Mouse (Mus musculus) heart, adult 9 months (tissue): Measurements from ENCODE around the gene Plekhg5.
"Not testable (repeated sequence)": the region's sequence is repeated elsewhere in the genome, so short reads cannot be mapped to it uniquely, and the experiment has no call there.

ENCODE experiments used
- DNase-seq, 2 experiments: peaks; one replicate each; pipeline ENCODE4 v3.0.0; 2022; ENCODE audit warnings: low spot score in 2 of 2

Gene Plekhg5

GRCm38 (mm10) chr4:152072121-152072601, at the start of gene Plekhg5:
Gene Plekhg5, plus strand, starts transcription at chr4:152072498.
- DNase-seq: peak; percentile 63 to 81

GRCm38 (mm10) chr4:152022506-152022905, 49.8 kb upstream of the Plekhg5 start:
- DNase-seq: no peak

GRCm38 (mm10) chr4:152024525-152024924, 47.8 kb upstream of the Plekhg5 start:
- DNase-seq: no peak

DNA sequence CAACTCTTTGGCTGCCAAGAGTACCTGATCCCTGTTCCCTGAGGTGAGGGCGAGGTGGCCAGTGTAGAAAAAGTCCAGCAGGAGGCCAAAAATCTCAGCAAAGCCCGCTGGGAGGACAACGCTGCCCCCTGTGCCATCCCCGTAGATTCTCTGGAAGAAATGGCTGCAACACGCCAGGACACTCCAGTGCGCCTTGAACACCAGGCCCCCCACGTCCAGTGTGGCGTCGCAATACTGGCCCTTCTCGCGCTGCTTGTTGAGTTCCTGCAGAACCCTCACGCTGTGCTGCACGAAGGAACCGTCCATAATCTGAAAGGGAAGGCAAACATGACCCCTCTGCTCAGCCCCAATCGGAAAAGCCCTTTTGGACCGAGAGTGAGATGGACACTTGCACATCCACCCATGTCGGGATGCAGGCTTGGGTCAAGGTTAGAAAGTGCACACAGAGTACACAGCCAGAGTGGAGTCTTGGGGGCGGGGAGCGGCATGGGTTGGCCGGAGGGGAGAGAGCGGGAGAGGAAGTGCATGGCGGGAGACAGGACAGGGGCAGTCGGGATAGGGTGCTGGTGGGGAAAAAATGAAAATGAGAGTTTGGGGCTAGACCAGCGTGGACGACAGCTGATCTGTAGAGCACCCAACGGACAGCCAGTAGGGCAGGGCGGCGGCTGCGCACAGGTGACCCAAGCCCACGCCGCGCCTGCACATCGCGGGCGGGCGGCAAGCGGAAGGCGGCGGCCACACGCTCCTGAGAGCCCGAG, 45.4 kb upstream of the Plekhg5 start:
- DNase-seq: no peak

GRCm38 (mm10) chr4:152027524-152027923, 44.8 kb upstream of the Plekhg5 start, which contains the start of gene Zbtb48:
Gene Zbtb48, minus strand, starts transcription at chr4:152027671.
- DNase-seq: peak; percentile 98

GRCm38 (mm10) chr4:152028456-152028855, 43.8 kb upstream of the Plekhg5 start:
- no peak for DNase-seq

GRCm38 (mm10) chr4:152029087-152029486, 43.2 kb upstream of the Plekhg5 start:
- no peak for DNase-seq

DNA sequence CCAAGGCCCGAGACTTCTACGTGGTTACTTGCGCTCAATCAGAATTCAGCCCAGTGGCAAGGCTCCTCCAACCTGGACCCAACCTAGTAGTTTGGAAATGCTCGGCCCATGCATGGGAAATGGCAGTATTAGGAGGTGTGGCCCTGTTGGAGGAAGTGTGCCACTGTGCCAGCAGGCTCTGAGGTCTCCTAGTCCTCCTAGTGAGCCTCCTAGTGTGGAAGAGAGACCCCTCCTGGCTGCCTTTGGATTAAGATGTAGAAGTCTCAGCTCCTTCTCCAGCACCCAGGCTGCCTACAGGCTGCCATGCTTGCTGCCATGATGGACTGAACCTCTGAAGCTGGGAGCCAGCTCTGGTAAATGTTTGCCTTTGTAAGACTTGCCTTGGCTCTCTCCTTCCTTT, 42.3 kb upstream of the Plekhg5 start:
- no peak for DNase-seq

DNA sequence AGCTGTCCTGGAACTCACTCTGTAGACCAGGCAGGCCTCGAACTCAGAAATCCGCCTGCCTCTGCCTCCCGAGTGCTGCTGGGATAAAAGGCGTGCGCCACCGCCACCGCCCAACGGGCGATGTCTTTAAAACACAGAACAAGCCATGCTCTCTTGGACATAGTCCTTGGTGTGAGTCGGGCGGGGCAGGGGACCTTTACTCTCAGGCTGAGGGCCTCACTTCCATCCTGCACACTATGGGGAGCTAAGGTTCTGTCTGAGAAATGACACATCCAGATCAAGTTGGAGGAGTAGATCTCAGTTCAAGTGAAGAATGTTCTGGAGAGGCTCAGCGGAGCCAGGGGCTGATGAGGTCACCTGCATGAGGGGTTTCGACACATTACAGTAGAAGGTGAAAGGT, 39.4 kb upstream of the Plekhg5 start:
- no peak for DNase-seq

DNA sequence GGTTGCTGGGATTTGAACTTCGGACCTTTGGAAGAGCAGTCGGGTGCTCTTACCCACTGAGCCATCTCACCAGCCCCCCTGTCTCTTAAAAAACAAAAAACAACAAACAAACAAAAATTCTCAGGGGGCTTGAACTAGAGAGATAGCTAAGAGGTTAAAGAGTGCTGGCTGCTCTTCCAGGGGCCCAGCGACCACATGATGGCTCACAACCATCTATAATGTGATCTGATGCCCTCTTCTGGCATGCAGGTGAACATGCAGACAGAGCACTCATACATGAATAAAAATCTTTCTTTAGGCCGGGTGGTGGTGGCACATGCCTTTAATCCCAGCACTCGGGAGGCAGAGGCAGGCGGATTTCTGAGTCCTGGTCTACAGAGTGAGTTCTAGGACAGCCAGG, 35.8 kb upstream of the Plekhg5 start:
- DNase-seq: not testable (repeated sequence)

- DNase-seq: no peak
These were observed 33.9 kb upstream of the Plekhg5 start, which contains the start of gene Tas1r1 for GRCm38 (mm10) chr4:152038225-152038984. Gene Tas1r1, minus strand, starts transcription at chr4:152038568.

DNA sequence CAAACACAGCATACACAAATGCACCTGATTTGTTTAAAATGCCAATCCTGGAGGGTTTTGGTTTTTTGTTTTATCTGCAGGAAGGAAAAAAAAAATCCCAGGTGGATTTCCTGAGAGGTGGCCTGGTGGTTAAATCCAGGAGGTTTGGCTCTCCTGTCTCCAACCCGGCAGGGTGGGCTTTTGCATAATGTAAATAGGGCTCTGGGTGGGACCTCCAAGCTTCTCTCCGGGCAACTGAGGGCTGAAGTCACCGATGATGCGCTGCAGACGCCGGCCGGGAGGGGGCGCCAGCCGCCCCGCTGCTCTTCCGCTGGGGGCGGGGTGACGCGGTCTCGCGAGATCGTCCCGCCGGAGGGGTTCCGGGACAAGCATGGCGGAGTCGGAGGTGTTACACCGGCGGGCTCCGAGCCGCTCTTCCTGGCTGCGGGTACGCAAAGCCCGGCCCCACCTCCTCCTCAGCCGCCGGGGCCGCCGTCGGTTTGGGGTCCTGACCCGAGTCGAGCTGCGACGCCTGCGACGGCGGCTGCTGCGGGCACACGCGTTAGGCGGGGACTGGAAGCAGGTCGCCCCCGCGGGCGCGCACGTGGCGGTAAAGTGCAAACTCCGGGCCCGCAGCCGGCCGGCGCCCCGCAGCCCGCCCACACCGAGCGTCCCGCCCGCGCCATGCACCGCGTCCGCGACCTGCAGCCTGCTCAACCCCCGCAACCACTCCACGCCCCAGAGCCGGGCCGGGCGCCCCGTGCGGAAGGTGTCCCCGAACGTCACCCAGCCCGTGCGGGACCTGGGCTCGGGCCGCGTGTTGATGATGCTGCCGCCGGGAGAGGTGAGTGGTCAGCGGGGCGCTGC, 33.1 kb upstream of the Plekhg5 start, which contains the start of gene Nol9:
Nol9 (plus strand) TSS at position 337 of the 846 bp plus-strand sequence.
- DNase-seq: peak; percentile 85 to 91

- no peak for DNase-seq
These were observed 32.4 kb upstream of the Plekhg5 start for GRCm38 (mm10) chr4:152039831-152040310.

DNA sequence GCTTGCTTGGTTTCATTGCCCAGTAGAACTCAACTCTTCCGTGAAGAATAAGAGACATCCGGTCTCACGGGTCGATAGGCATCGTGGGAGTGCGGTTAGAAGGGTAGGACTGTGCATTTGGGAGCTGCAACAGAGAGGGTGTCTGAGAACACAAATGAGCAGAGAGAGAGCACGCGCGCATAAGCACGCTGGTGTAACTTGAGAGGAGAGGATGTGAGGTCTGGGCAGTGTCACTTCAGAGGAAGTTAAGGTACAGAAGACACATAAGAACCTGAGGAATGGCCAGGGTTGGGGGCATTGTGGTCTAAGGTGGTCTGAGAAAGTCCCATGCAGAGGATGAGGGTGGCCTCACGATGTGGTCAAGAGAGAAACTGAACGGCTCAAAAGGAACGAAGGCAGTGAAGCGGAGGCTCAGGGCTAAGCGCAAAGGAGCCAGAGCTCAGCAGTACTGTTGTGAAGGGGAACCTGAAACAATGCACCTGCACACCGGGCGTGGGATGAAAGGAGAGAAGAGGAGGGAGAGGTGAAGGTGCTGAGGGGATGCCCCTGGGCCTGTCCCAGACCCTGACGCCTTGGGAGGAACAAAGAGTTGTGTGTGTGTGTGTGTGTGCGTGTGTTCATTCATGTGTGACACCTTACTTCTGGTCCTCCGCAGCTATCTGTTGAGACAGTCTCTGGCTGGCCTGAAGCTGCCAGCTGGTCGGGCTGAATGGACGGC, 30.2 kb upstream of the Plekhg5 start:
- no peak for DNase-seq

DNA sequence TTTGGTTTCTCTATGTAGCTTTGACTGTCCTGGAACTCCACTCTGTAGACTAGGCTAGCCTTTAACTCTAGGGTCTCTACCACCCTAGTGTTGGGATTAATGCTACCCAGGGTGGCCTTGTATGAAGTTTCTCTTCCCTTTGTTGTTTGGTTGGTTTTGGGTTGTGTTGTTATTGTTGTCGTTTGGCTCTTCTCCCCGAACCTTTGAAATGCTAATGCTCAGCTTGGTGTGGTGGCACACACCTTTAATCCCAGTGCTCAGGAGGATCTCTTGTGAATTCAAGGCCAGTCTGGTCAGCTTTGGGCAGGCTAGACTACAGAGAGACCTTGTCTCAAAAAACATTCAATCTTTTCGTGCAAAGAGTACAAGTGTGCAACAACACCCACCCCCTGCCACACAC, 29.1 kb upstream of the Plekhg5 start:
- DNase-seq: no peak

DNA sequence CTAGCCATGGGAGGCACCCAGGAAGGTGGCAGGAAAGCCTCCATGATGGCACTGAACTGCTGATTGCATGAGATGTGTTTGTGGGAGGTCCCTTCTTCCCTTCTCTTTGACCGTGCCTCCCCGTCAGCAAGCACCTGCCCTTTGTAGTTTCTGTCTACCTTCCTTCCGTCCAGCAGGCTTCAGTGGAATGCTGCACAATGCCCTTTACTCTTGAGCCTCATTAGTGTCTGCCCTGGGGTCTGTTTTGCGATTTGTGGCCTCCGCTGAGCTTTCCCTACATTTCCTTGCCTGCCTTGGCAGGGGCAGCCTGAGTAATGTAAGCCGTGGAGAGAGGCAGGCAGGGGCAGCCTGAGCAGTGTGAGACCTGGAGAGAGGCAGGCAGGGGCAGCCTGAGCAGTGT, 27.7 kb upstream of the Plekhg5 start:
- no peak for DNase-seq

GRCm38 (mm10) chr4:152062390-152063110, 9.7 kb upstream of the Plekhg5 start:
- DNase-seq: peak; percentile 51 to 74

DNA sequence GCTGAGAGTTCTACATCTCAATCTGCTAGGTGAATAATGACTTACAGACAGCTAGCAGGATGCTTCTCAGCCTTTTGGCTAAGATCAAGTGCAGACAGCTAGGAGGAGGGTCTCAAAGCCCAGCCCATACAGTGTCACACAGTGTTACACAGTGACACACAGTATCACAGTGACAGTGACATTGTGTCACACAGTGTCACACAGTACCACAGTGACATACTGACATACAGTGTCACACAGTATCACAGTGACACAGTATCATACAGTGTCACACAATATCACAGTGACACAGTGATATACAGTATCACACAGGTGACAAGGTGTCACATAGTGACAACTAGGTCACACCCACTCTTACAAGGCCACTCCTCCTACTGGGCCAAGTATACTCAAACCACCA, 5.0 kb upstream of the Plekhg5 start:
- no peak for DNase-seq

- peak; percentile 14 to 46 for DNase-seq
These were observed 4.1 kb upstream of the Plekhg5 start for GRCm38 (mm10) chr4:152068166-152068724.

DNA sequence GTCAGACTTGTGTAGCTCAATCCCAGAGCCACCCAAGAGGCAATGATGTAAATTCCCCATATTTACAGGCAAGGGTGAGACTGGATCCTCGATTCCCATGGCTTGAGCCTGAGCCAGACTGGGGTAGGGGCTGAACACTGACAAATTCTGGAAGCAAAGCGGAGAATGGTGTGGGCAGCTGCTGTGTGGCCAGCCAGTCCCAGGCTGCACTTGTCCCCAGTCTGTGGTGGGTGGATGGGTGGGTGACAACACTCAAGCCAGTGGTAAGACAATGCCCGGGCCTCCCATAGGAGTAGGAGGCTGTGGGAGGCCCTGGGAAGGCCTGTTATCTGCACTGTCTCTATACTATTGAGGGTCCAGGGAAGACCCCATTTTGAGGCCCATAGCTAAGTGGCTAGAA, 3.1 kb upstream of the Plekhg5 start:
- no peak for DNase-seq
